Mouse (Mus musculus) heart, embryonic 14.5 days (tissue): Measurements from ENCODE around the gene Sac3d1. TPM values are rescaled to one million over a fixed set of nuclear protein-coding genes. Genes with fewer than 3 reads are reported as not detected.

ENCODE experiments used
- ATAC-seq: fragments of 200-750 bp; cut with Nextera tagmentation; 2 replicates; pipeline ENCODE4 v1.8.0; 2017; ENCODE audit warnings: low read depth, moderate TSS enrichment; ENCODE audit not compliant: insufficient number of reproducible peaks, insufficient read depth, low FRiP score
- H3K27ac ChIP-seq, 2 experiments: fragments of 200-500 bp in 1 of 2; fragments of 300-500 bp in 1 of 2; sonication (generic) in 1 of 2; replicated peaks in 1 of 2; 2 replicates each; pipeline ENCODE4 v1.5.1; 2012 to 2014; ENCODE audit warnings: low read depth in 2 of 2, low read length in 2 of 2, control low read depth in 1 of 2, mild to moderate bottlenecking in 1 of 2, mixed read lengths in 1 of 2; ENCODE audit not compliant: control insufficient read depth in 1 of 2, insufficient read depth in 1 of 2
- H3K27me3 ChIP-seq: fragments of 300-500 bp; sonication (generic); 2 replicates; pipeline ENCODE4 v1.6.1; 2014; ENCODE audit warnings: mild to moderate bottlenecking, low read length, control low read depth; ENCODE audit not compliant: control insufficient read depth, insufficient read depth
- H3K36me3 ChIP-seq: fragments of 300-500 bp; sonication (generic); 2 replicates; pipeline ENCODE4 v1.6.1; 2014; ENCODE audit warnings: mild to moderate bottlenecking, control low read depth, low read length, mixed read lengths; ENCODE audit not compliant: control insufficient read depth, insufficient read depth
- H3K4me1 ChIP-seq, 2 experiments: fragments of 200-500 bp in 1 of 2; fragments of 300-500 bp in 1 of 2; sonication (generic) in 1 of 2; 2 replicates each; pipeline ENCODE4 v1.6.1; 2012 to 2014; ENCODE audit warnings: low read length in 2 of 2, control low read depth in 1 of 2, mixed read lengths in 1 of 2; ENCODE audit not compliant: control insufficient read depth in 2 of 2, insufficient read depth in 2 of 2
- H3K4me2 ChIP-seq: fragments of 300-500 bp; sonication (generic); 2 replicates; pipeline ENCODE4 v1.6.1; 2014; ENCODE audit warnings: mild to moderate bottlenecking, low read length
- H3K4me3 ChIP-seq, 2 experiments: fragments of 200-500 bp in 1 of 2; fragments of 300-500 bp in 1 of 2; sonication (generic) in 1 of 2; 2 replicates each; pipeline ENCODE4 v1.5.1; 2012 to 2014; ENCODE audit warnings: low read length in 2 of 2, mild to moderate bottlenecking in 2 of 2, control low read depth in 1 of 2, low read depth in 1 of 2, moderate library complexity in 1 of 2; ENCODE audit not compliant: control insufficient read depth in 1 of 2, insufficient read depth in 1 of 2
- H3K9ac ChIP-seq: fragments of 300-500 bp; sonication (generic); 2 replicates; pipeline ENCODE4 v1.6.1; 2014; ENCODE audit warnings: mild to moderate bottlenecking, low read length
- H3K9me3 ChIP-seq: fragments of 300-500 bp; sonication (generic); 2 replicates; pipeline ENCODE4 v1.6.1; 2016; ENCODE audit warnings: low read length, control low read depth; ENCODE audit not compliant: control insufficient read depth
- WGBS: fragments of 180-500 bp; shearing (Covaris S2); extraction: QIAGEN DNeasy Blood & Tissue Kit; methylation state at CpG from one replicate; pipeline ENCODE4 v1.1.7; 2014; 5-methylcytosine and 5-hydroxymethylcytosine counted together
- polyA plus RNA-seq: library from polyadenylated mRNA; unstranded; fragments of >200 nt; fragmentation: Nextera tagmentation; extraction: Ambion mirVana; gene quantifications from 2 replicates; pipeline ENCODE4 v1.2.1, GENCODE M21; 2014

The Sac3d1 gene
- polyA plus RNA-seq, 1 experiment from 2014 or later, result 36.3 TPM

- no peaks in the 10 kb centered on the region for H3K27me3 ChIP-seq
- 12% methylated on average over 33 of the region's 33 CpGs for WGBS
- H3K4me2 ChIP-seq, result peak within 1 kb of the TSS; percentile 96
- H3K27ac ChIP-seq, result peak within 1 kb of the TSS; percentile 39 to 58
- H3K36me3 ChIP-seq, result peaks cover 38% of the 10 kb centered on the region
- peak; percentile 72 for ATAC-seq
- peak within 1 kb of the TSS; percentile 43 to 49 for H3K4me3 ChIP-seq
- H3K9ac ChIP-seq, result peak within 1 kb of the TSS; percentile 65
- no peaks in the 10 kb centered on the region for H3K9me3 ChIP-seq
- H3K4me1 ChIP-seq, result peaks cover 15 to 23% of the 10 kb centered on the region in 2 experiments
These were observed 50.6 kb downstream of the Sac3d1 start, which contains the start of gene Tm7sf2 for GRCm38 (mm10) chr19:6067724-6068415. Gene Tm7sf2 (minus strand): TSS chr19:6068373.

- Histone ChIP-seq H3K4me3 (peak overlapping the region; percentile 43 to 49), H3K9ac (peak overlapping the region; percentile 65), H3K36me3 (peaks cover 34% of the 10 kb centered on the region), H3K27ac (peak overlapping the region; percentile 39 to 58), H3K27me3 (no peaks in the 10 kb centered on the region), H3K4me2 (peak overlapping the region; percentile 96), H3K9me3 (no peaks in the 10 kb centered on the region), H3K4me1 (peaks cover 20 to 30% of the 10 kb centered on the region in 2 experiments)
- 1% methylated on average over 30 of the region's 30 CpGs for WGBS
- ATAC-seq, result peak; percentile 49; the same call in 1 of the 2 replicates
These were observed 51.3 kb downstream of the Sac3d1 start for GRCm38 (mm10) chr19:6067011-6067723.

GRCm38 (mm10) chr19:6066571-6066970 lies 51.9 kb downstream of the Sac3d1 start:
- Histone ChIP-seq H3K27me3 (no peaks in the 10 kb centered on the region), H3K9me3 (no peaks in the 10 kb centered on the region), H3K4me1 (peaks cover 22 to 35% of the 10 kb centered on the region in 2 experiments), H3K9ac (peak overlapping the region; percentile 65), H3K27ac (peak overlapping the region in 1 of 2 experiments; percentile 39; a peak in 1 of 4 replicates), H3K4me3 (peak overlapping the region; percentile 43 to 49), H3K4me2 (peak overlapping the region; percentile 96), H3K36me3 (peaks cover 33% of the 10 kb centered on the region)
- 42% methylated on average over 5 of the region's 5 CpGs for WGBS
- no peak for ATAC-seq

Other genes with a start within 250 kb of the Sac3d1 start
- gene Frmd8, start 243.4 kb downstream of the Sac3d1 start, polyA plus RNA-seq, result 18.5 and 19.2 TPM in 2 replicates
- 1.7 and 2.8 TPM in 2 replicates for gene Slc25a45, start 240.8 kb downstream of the Sac3d1 start, polyA plus RNA-seq
- gene Tigd3, start 224.5 kb downstream of the Sac3d1 start, polyA plus RNA-seq, result 1.1 and 1.8 TPM in 2 replicates
- 85.8 and 86.9 TPM in 2 replicates for gene Dpf2, start 205.6 kb downstream of the Sac3d1 start, polyA plus RNA-seq
- 9.1 and 9.7 TPM in 2 replicates for gene Cdc42ep2, start 193.8 kb downstream of the Sac3d1 start, polyA plus RNA-seq
- 42.7 and 45.1 TPM in 2 replicates for gene Pola2, start 154.4 kb downstream of the Sac3d1 start, polyA plus RNA-seq
- not detected in 2 replicates for gene Slc22a20, start 132.5 kb downstream of the Sac3d1 start, polyA plus RNA-seq
- 6.5 and 7.3 TPM in 2 replicates for gene Capn1, start 102.8 kb downstream of the Sac3d1 start, polyA plus RNA-seq
- gene Syvn1, start 72.1 kb downstream of the Sac3d1 start, polyA plus RNA-seq, result 14.8 and 16.0 TPM in 2 replicates
- 64.5 and 69.4 TPM in 2 replicates for gene Mrpl49, start 60.9 kb downstream of the Sac3d1 start, polyA plus RNA-seq
- 562 and 618 TPM in 2 replicates for gene Fau, start 60.8 kb downstream of the Sac3d1 start, polyA plus RNA-seq
- gene Znhit2, start 57.5 kb downstream of the Sac3d1 start, polyA plus RNA-seq, result 25.5 and 25.6 TPM in 2 replicates
- 6.7 and 7.6 TPM in 2 replicates for gene Tm7sf2, start 50.3 kb downstream of the Sac3d1 start, polyA plus RNA-seq
- gene Vps51, start 41.4 kb downstream of the Sac3d1 start, polyA plus RNA-seq, result 36.9 and 44.8 TPM in 2 replicates
- gene Tmem262, start 38.6 kb downstream of the Sac3d1 start, polyA plus RNA-seq, result not detected in 2 replicates
- 0.47 and 0.49 TPM in 2 replicates for gene Gm28374, start 36.4 kb downstream of the Sac3d1 start, polyA plus RNA-seq
- gene Zfpl1, start 33.7 kb downstream of the Sac3d1 start, polyA plus RNA-seq, result 46.6 and 52.9 TPM in 2 replicates
- 24.0 and 24.5 TPM in 2 replicates for gene Cdca5, start 33.7 kb downstream of the Sac3d1 start, polyA plus RNA-seq
- gene AC131692.1, start 24.2 kb downstream of the Sac3d1 start, polyA plus RNA-seq, result 0.38 TPM in 1 of 2 replicates, not detected in the other
- 0.12 and 0.20 TPM in 2 replicates for gene Naaladl1, start 12.9 kb downstream of the Sac3d1 start, polyA plus RNA-seq
- 21.5 and 23.9 TPM in 2 replicates for gene Snx15, start 9.7 kb upstream of the Sac3d1 start, polyA plus RNA-seq
- gene Batf2, start 22.3 kb upstream of the Sac3d1 start, polyA plus RNA-seq, result 0.30 TPM in 1 of 2 replicates, not detected in the other
- gene Arl2, start 22.9 kb upstream of the Sac3d1 start, polyA plus RNA-seq, result 61.3 and 70.7 TPM in 2 replicates
- gene Majin, start 65.7 kb upstream of the Sac3d1 start, polyA plus RNA-seq, result not detected in 2 replicates
- 0.36 TPM in 1 of 2 replicates, not detected in the other for gene Gpha2, start 107.7 kb upstream of the Sac3d1 start, polyA plus RNA-seq
- gene Ppp2r5b, start 117.2 kb upstream of the Sac3d1 start, polyA plus RNA-seq, result 20.7 and 26.0 TPM in 2 replicates
- gene Atg2a, start 123.0 kb upstream of the Sac3d1 start, polyA plus RNA-seq, result 7.1 and 7.8 TPM in 2 replicates
- gene Ehd1, start 158.1 kb upstream of the Sac3d1 start, polyA plus RNA-seq, result 51.7 and 60.0 TPM in 2 replicates
- gene Cdc42bpg, start 187.8 kb upstream of the Sac3d1 start, polyA plus RNA-seq, result 0.43 and 0.78 TPM in 2 replicates
- 23.3 and 24.1 TPM in 2 replicates for gene Men1, start 216.3 kb upstream of the Sac3d1 start, polyA plus RNA-seq
- gene Map4k2, start 222.5 kb upstream of the Sac3d1 start, polyA plus RNA-seq, result 9.0 and 13.0 TPM in 2 replicates
- gene Sf1, start 245.0 kb upstream of the Sac3d1 start, polyA plus RNA-seq, result 86.9 and 93.1 TPM in 2 replicates